Mouse (Mus musculus) spleen, adult 2 months (tissue): Measurements from ENCODE around the gene Ptgfrn.

Source experiments
- CTCF ChIP-seq: fragments of 200-500 bp; IDR thresholded peaks from 2 replicates; pipeline ENCODE4 v1.5.1; 2011; ENCODE audit warnings: mild to moderate bottlenecking, inconsistent platforms; ENCODE audit not compliant: insufficient read depth, insufficient read length, insufficient replicate concordance; ENCODE audit errors: extremely low read depth
- POLR2A ChIP-seq: fragments of 200-500 bp; IDR thresholded peaks from 2 replicates; pipeline ENCODE4 v1.6.1; 2011; ENCODE audit warnings: low read depth, low read length, inconsistent platforms

DNA sequence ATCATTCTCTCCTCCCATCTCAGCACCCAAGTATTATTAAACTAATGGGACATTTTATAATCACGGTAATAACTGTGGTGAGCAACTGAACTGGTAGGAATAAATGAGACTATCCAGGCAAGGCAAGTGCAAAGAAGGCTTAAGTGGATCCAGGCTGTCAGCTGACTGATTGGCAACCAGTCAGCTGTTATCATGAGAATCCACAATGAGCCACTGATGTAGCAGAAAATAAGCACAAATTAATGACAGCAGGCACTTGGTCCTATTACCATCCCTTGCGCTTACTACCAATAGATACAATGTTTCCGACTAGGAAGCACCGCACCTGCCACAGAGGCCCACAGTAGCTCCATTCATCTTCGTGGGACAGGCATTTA, 2.4 kb upstream of the Ptgfrn start:
- TF ChIP-seq POLR2A = no peak
- no peak for TF ChIP-seq CTCF
